Mouse (Mus musculus) neural tube, embryonic 14.5 days (tissue): ENCODE results near the gene Rps6ka3. TPM values are rescaled to one million over a fixed set of nuclear protein-coding genes. Genes with fewer than 3 reads are reported as not detected.

Experiments used
- ATAC-seq: fragments of 200-750 bp; cut with Nextera tagmentation; 2 replicates; pipeline ENCODE4 v1.8.0; 2017; ENCODE audit warnings: low read depth, mild to moderate bottlenecking, moderate TSS enrichment, moderate library complexity
- H3K27ac ChIP-seq: fragments of 300-500 bp; sonication (generic); 2 replicates; pipeline ENCODE4 v1.5.1; 2014; ENCODE audit warnings: low read depth, mild to moderate bottlenecking, control low read depth, low read length, moderate library complexity, mixed read lengths
- H3K27me3 ChIP-seq: fragments of 300-500 bp; sonication (generic); 2 replicates; pipeline ENCODE4 v1.6.1; 2014; ENCODE audit warnings: low read length; ENCODE audit not compliant: control insufficient read depth, insufficient read depth
- H3K36me3 ChIP-seq: fragments of 300-500 bp; sonication (generic); 2 replicates; pipeline ENCODE4 v1.6.1; 2014; ENCODE audit warnings: low read length, mixed read lengths; ENCODE audit not compliant: control insufficient read depth, insufficient read depth
- H3K4me1 ChIP-seq: fragments of 300-500 bp; sonication (generic); 2 replicates; pipeline ENCODE4 v1.6.1; 2014; ENCODE audit warnings: low read length; ENCODE audit not compliant: control insufficient read depth, insufficient read depth
- H3K4me2 ChIP-seq: fragments of 300-500 bp; sonication (generic); 2 replicates; pipeline ENCODE4 v1.6.1; 2014; ENCODE audit warnings: mild to moderate bottlenecking, low read depth, low read length, control low read depth
- H3K4me3 ChIP-seq: fragments of 300-500 bp; sonication (generic); 2 replicates; pipeline ENCODE4 v1.5.1; 2014; ENCODE audit warnings: low read depth, low read length, control low read depth, mixed read lengths
- H3K9ac ChIP-seq: fragments of 300-500 bp; sonication (generic); replicated peaks from 2 replicates; pipeline ENCODE4 v1.6.1; 2014; ENCODE audit warnings: low read depth, mild to moderate bottlenecking, control low read depth, low read length, mixed read lengths
- H3K9me3 ChIP-seq: fragments of 300-500 bp; sonication (generic); 2 replicates; pipeline ENCODE4 v1.6.1; 2016; ENCODE audit warnings: low read length; ENCODE audit not compliant: control insufficient read depth
- WGBS: fragments of 180-500 bp; shearing (Covaris S2); extraction: QIAGEN DNeasy Blood & Tissue Kit; methylation state at CpG from one replicate; pipeline ENCODE4 v1.1.7; 2014; 5-methylcytosine and 5-hydroxymethylcytosine counted together
- polyA plus RNA-seq: library from polyadenylated mRNA; unstranded; fragments of >200 nt; fragmentation: Nextera tagmentation; extraction: Ambion mirVana; gene quantifications from 2 replicates; pipeline ENCODE4 v1.2.1, GENCODE M21; 2014

Rps6ka3 gene
- polyA plus RNA-seq, 1 experiment from 2014 or later, result 4.4 TPM

- WGBS, result 17% methylated on average over 1 of the region's 1 CpGs
- no peak overlapping the region for H3K27ac ChIP-seq
- no peaks in the 10 kb centered on the region for H3K36me3 ChIP-seq
- no peaks in the 10 kb centered on the region for H3K9me3 ChIP-seq
- H3K9ac ChIP-seq, result no peak overlapping the region
- H3K4me2 ChIP-seq, result no peak overlapping the region
- no peaks in the 10 kb centered on the region for H3K27me3 ChIP-seq
- no peak overlapping the region for H3K4me3 ChIP-seq
- no peaks in the 10 kb centered on the region for H3K4me1 ChIP-seq
- no peak for ATAC-seq
Observed at GRCm38 (mm10) chrX:159237275-159237674, 27.2 kb downstream of the Rps6ka3 start.

GRCm38 (mm10) chrX:159254001-159254884 is 44.1 kb downstream of the Rps6ka3 start:
- H3K4me3 ChIP-seq, result peak overlapping the region; percentile 53
- peak overlapping the region; percentile 55 for H3K4me2 ChIP-seq
- no peaks in the 10 kb centered on the region for H3K4me1 ChIP-seq
- no peaks in the 10 kb centered on the region for H3K36me3 ChIP-seq
- WGBS, result 17% methylated on average over 27 of the region's 27 CpGs
- H3K9ac ChIP-seq, result no peak overlapping the region; the same call in 1 of the 2 replicates
- H3K9me3 ChIP-seq, result no peaks in the 10 kb centered on the region
- ATAC-seq, result no peak
- no peak overlapping the region for H3K27ac ChIP-seq
- no peaks in the 10 kb centered on the region for H3K27me3 ChIP-seq

DNA sequence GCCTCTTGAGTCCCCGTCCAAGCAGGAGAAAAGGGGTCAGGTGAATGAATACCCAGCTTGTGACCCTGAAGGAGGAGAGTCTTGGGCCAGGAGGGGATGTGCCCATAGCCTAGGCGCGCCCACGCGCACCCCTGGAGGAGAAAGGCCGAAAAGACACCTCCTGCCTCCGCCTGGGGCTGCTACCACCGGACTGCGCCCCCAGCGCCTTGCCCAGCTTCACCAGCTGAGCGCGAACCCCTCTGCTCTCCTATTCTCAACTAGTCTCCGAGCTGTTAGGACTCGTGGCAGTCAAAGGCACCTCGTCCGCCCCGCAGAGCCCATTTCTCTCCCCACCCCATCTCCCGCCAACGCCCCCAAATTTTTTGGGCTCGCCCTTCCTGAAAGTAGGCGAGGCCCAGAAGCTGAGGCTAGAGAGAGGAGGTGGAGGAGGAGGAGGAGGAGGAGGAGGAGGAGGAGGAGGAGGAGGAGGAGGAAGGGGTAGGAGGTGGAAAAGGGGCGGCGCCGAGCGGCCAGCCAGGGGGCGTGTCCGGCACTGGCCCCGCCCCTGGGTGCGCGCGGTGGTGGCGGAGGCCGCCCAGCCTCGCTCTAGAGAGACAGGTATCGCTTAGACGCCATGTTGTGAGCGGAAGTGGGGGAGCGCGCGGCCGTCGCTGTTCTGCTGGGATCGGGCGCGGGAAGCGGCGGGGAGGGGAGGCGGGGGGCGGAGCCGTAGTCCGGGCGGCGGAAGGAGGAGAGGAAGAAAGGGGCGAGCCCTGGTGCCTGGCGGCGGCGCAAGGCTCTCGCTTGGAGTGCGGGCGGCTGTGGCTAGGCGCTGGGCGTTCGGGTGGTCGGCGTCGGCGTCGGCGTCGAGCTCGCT is 45.2 kb downstream of the Rps6ka3 start:
- peak overlapping the region; percentile 81 for H3K27ac ChIP-seq
- no peaks in the 10 kb centered on the region for H3K27me3 ChIP-seq
- ATAC-seq, result peak; percentile 97
- H3K9ac ChIP-seq, result peak overlapping the region; percentile 55
- H3K4me2 ChIP-seq, result peak overlapping the region; percentile 55
- H3K36me3 ChIP-seq, result no peaks in the 10 kb centered on the region
- no peaks in the 10 kb centered on the region for H3K9me3 ChIP-seq
- H3K4me1 ChIP-seq, result no peaks in the 10 kb centered on the region
- H3K4me3 ChIP-seq, result peak overlapping the region; percentile 53
- WGBS, result 10% methylated on average over 28 of the region's 71 CpGs

DNA sequence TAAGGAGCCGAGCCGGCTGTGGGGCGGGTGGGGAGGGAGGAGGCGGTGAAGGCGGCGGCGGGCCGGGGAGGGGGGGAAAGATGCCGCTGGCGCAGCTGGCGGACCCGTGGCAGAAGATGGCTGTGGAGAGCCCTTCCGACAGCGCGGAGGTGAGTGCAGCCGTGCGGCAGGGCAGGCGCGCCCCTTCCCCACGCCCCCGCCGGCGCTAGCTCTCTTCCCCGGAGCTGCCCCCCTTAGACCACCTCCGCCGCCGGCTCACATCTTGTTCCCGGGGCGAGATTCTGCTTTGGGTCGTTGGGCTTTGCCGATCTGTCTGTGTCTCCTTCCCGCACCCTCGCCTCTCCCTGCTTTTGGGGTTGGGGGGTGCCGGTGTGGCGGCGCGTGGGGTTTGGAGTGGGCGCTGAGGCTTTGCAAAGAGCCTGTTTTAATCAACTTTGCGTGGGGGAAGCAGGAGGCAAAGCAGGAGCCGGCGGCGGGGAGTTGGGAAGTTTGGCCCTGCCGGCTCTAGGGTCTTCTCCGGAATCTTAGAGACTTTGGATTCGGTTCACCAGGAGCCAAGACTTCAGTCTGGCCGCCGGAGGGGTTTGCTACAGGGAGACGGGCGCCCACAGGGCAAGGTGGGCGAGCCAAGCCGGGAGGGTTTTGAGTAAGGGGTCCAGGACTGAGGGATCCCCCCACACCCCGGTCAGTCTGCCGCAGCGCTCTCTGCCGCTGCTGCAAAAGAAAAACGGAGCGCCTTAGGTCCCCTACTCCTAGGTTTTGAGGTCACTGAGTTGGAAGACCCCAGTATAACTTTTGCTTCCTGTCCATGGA is 46.1 kb downstream of the Rps6ka3 start:
- peak overlapping the region; percentile 55 for H3K9ac ChIP-seq
- no peaks in the 10 kb centered on the region for H3K27me3 ChIP-seq
- H3K36me3 ChIP-seq, result no peaks in the 10 kb centered on the region
- 12% methylated on average over 38 of the region's 57 CpGs for WGBS
- ATAC-seq, result peak; percentile 61
- H3K27ac ChIP-seq, result peak overlapping the region; percentile 81
- peak overlapping the region; percentile 54 for H3K4me2 ChIP-seq
- H3K4me3 ChIP-seq, result peak overlapping the region; percentile 53
- H3K9me3 ChIP-seq, result no peaks in the 10 kb centered on the region
- no peaks in the 10 kb centered on the region for H3K4me1 ChIP-seq

GRCm38 (mm10) chrX:159256921-159257421 is 46.9 kb downstream of the Rps6ka3 start:
- H3K36me3 ChIP-seq, result no peaks in the 10 kb centered on the region
- WGBS, result 13% methylated on average over 20 of the region's 20 CpGs
- ATAC-seq, result no peak
- peak overlapping the region; percentile 54 for H3K4me2 ChIP-seq
- peak overlapping the region; percentile 55 for H3K9ac ChIP-seq
- no peaks in the 10 kb centered on the region for H3K9me3 ChIP-seq
- no peaks in the 10 kb centered on the region for H3K4me1 ChIP-seq
- H3K4me3 ChIP-seq, result peak overlapping the region; percentile 53
- H3K27me3 ChIP-seq, result no peaks in the 10 kb centered on the region
- H3K27ac ChIP-seq, result no peak overlapping the region

GRCm38 (mm10) chrX:159264681-159265080 is 54.6 kb downstream of the Rps6ka3 start:
- WGBS, result 25% methylated on average over 3 of the region's 3 CpGs
- no peak overlapping the region for H3K4me2 ChIP-seq
- no peak overlapping the region for H3K27ac ChIP-seq

GRCm38 (mm10) chrX:159269072-159269471 is 59.0 kb downstream of the Rps6ka3 start:
- Histone ChIP-seq H3K4me3 (no peak overlapping the region), H3K27me3 (no peaks in the 10 kb centered on the region), H3K36me3 (no peaks in the 10 kb centered on the region), H3K9ac (no peak overlapping the region), H3K4me2 (no peak overlapping the region), H3K27ac (no peak overlapping the region), H3K9me3 (no peaks in the 10 kb centered on the region), H3K4me1 (no peaks in the 10 kb centered on the region)
- no peak for ATAC-seq

More at GRCm38 (mm10) chrX:159264681-159265080, 54.6 kb downstream of the Rps6ka3 start:
- no peak overlapping the region for H3K9ac ChIP-seq
- H3K4me1 ChIP-seq, result no peaks in the 10 kb centered on the region
- ATAC-seq, result no peak
- H3K9me3 ChIP-seq, result no peaks in the 10 kb centered on the region
- no peaks in the 10 kb centered on the region for H3K27me3 ChIP-seq
- no peak overlapping the region for H3K4me3 ChIP-seq
- H3K36me3 ChIP-seq, result no peaks in the 10 kb centered on the region

DNA sequence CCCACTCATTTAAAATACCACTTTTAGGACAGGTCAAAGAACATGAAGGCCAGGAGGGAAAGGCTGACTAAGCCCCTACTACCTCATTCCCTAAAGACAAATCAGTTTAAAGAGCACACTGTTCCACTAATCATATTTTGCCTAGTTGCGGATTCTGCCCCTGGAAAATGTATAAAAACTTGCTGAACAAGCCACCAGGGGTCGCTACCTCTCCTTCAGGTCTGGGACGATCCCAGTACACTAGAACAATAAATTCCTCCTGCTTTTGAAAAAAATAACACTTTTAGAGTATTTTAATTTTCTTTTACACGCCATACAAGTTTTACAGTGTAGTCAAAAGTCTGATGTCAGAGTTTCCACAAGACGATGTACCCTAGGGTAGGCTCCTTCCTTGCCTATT is 76.7 kb downstream of the Rps6ka3 start:
- WGBS, result 63% methylated on average over 5 of the region's 5 CpGs
- no peak for ATAC-seq
- no peak overlapping the region for H3K4me2 ChIP-seq
- H3K4me3 ChIP-seq, result no peak overlapping the region
- H3K4me1 ChIP-seq, result no peaks in the 10 kb centered on the region
- no peak overlapping the region for H3K27ac ChIP-seq
- no peak overlapping the region for H3K9ac ChIP-seq
- no peaks in the 10 kb centered on the region for H3K9me3 ChIP-seq
- H3K36me3 ChIP-seq, result no peaks in the 10 kb centered on the region
- H3K27me3 ChIP-seq, result no peaks in the 10 kb centered on the region
